Mouse (Mus musculus) hematopoietic stem cell, adult 5-6 weeks (primary cell): Measurements from ENCODE around the gene Styk1. TPM values are rescaled to one million over a fixed set of nuclear protein-coding genes. Genes with fewer than 3 reads are reported as not detected.

Experiments used
- total RNA-seq: library from RNA; stranded (forward); fragments of 172-1452, 232-1000 nt; gene quantifications from 2 replicates; pipeline ENCODE4 v1.2.3, GENCODE M21; 2017

Gene Styk1
- total RNA-seq, 1 experiment from 2014 or later = 1.1 TPM

Other genes starting within 250 kb of the Styk1 start
- gene Klra2, start 106.2 kb downstream of the Styk1 start, total RNA-seq = 3.6 and 9.0 TPM in 2 replicates
- 23.7 and 47.0 TPM in 2 replicates for gene Magohb, start 60.4 kb downstream of the Styk1 start, total RNA-seq
- gene Ybx3, start 34.9 kb upstream of the Styk1 start, total RNA-seq = 303 and 379 TPM in 2 replicates
- not detected in 2 replicates for gene 5430401F13Rik, start 132.8 kb upstream of the Styk1 start, total RNA-seq
- gene Gm6619, start 132.8 kb upstream of the Styk1 start, total RNA-seq = not detected in 2 replicates